Mouse (Mus musculus): ENCODE data around the gene Cox7a1. TPM values are rescaled to one million over a fixed set of nuclear protein-coding genes. Genes with fewer than 3 reads are reported as not detected.

Cox7a1 gene
- polyA plus RNA-seq (2015; fragmentation: Nextera tagmentation; extraction: Ambion mirVana): 32.9 and 43.0 TPM in 2 replicates

DNA sequence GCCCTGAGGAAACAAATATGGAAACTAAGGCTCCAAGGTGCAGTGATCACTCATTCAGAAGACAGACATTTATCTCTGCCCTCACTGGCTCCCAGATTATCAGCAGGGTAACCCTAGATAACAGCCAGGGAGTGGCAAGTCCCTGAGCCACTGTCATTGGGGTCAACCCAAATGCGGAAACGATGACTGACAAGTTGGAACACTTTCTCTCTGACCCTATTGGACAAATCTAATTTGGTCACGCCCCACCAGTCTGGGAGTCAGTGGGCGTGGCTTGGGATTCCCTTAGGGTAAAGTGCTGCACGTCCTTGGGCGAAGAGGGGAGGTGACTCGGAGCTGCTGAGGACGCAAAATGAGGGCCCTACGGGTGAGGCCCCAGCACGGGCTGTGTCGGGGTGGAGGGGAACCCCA is at the start of gene Cox7a1:
Cox7a1 (plus strand) TSS at position 266 of the 411 bp plus-strand sequence.
- no peak within 1 kb of the TSS for H3K27ac ChIP-seq
- WGBS: under 1% methylated on average over 11 of the region's 11 CpGs
- no peaks in the 10 kb centered on the region for H3K9me3 ChIP-seq (replicated peaks; ENCODE audit: low read length)
- peaks cover 33% of the 10 kb centered on the region for H3K36me3 ChIP-seq (ENCODE audit: insufficient read depth, low read length)
- peak; percentile 62 for ATAC-seq (replicated peaks; ENCODE audit: low FRiP score, low read depth)
- 0 out of 2 replicates have a peak within 1 kb of the TSS, but pooled peaks have one; percentile 32 for H3K9ac ChIP-seq (ENCODE audit: low read depth, low read length)
- H3K4me3 ChIP-seq (replicated peaks; ENCODE audit: low read depth, low read length): peak within 1 kb of the TSS; percentile 15; the same call in 1 of the 2 replicates
- DNase-seq (ENCODE audit: low spot score): peak; percentile 89
- H3K4me1 ChIP-seq (replicated peaks; ENCODE audit: insufficient read depth, low read length): no peaks in the 10 kb centered on the region
- H3K4me2 ChIP-seq (ENCODE audit: low read length): peak within 1 kb of the TSS; percentile 51
- no peaks in the 10 kb centered on the region for H3K27me3 ChIP-seq (ENCODE audit: insufficient read depth, low read length)
- no peak for TF ChIP-seq CTCF (IDR thresholded peaks at IDR 0.05; ENCODE audit: low read depth)

DNA sequence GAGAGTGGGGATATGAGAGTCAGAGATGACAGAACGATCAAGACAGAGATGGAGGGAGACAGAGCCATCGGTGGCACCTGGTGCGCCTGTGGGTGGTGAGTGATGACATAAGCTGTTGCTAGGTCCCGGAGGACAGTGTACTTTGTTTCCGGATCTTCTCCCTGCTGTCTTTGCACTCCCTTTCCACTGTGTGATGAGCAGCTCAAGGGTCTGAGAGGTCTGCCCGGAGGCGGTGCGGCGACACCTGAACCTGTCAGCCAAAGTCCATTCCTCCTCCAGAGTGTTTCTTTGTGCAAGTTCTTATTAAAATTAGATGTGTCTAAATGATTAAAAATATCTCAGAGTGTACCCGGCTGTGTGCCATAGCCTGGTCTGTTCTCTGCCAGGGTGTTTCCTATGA is 47.1 kb upstream of the Cox7a1 start:
- ATAC-seq (replicated peaks; ENCODE audit: low FRiP score, low read depth) (no peak), DNase-seq (ENCODE audit: low spot score) (no peak)
- Histone ChIP-seq H3K27ac (no peak overlapping the region), H3K9me3 (replicated peaks; ENCODE audit: low read length) (no peaks in the 10 kb centered on the region), H3K27me3 (ENCODE audit: insufficient read depth, low read length) (no peaks in the 10 kb centered on the region), H3K4me3 (replicated peaks; ENCODE audit: low read depth, low read length) (no peak overlapping the region), H3K36me3 (ENCODE audit: insufficient read depth, low read length) (peaks cover 14% of the 10 kb centered on the region), H3K4me2 (ENCODE audit: low read length) (no peak overlapping the region), H3K9ac (ENCODE audit: low read depth, low read length) (no peak overlapping the region), H3K4me1 (replicated peaks; ENCODE audit: insufficient read depth, low read length) (no peaks in the 10 kb centered on the region)
- WGBS: 88% methylated on average over 10 of the region's 10 CpGs
- TF ChIP-seq CTCF (IDR thresholded peaks at IDR 0.05; ENCODE audit: low read depth): no peak

DNA sequence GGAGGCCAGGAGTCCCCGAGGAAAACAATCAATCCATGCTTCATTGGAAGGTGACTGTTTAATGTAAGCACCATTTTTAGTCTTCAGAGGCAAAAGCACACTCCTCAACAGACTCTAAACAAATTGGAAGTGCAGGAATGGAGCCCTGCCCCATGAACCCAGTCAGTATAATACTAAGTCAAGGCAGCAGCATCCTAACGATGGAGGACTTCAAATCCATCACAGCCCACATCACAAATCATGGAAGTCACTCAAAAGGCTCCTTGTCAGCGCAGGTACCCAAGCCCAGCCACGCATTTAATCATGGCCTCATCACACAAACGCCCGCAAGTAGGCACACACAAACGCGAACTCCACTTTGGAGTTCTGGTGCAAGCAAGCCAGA is 40.8 kb upstream of the Cox7a1 start:
- H3K9ac ChIP-seq (ENCODE audit: low read depth, low read length): peak overlapping the region; percentile 55
- no peaks in the 10 kb centered on the region for H3K4me1 ChIP-seq (replicated peaks; ENCODE audit: insufficient read depth, low read length)
- DNase-seq (ENCODE audit: low spot score) (no peak), ATAC-seq (replicated peaks; ENCODE audit: low FRiP score, low read depth) (no peak)
- H3K9me3 ChIP-seq (replicated peaks; ENCODE audit: low read length): 0 out of 2 replicates have a peak, but pooled peaks cover 6% of the 10 kb centered on the region
- peak overlapping the region; percentile 51 for H3K4me3 ChIP-seq (replicated peaks; ENCODE audit: low read depth, low read length)
- H3K4me2 ChIP-seq (ENCODE audit: low read length): peak overlapping the region; percentile 67
- WGBS: 9% methylated on average over 8 of the region's 8 CpGs
- no peak overlapping the region for H3K27ac ChIP-seq
- H3K27me3 ChIP-seq (ENCODE audit: insufficient read depth, low read length): no peaks in the 10 kb centered on the region
- no peaks in the 10 kb centered on the region for H3K36me3 ChIP-seq (ENCODE audit: insufficient read depth, low read length)
- TF ChIP-seq CTCF (IDR thresholded peaks at IDR 0.05; ENCODE audit: low read depth): no peak

DNA sequence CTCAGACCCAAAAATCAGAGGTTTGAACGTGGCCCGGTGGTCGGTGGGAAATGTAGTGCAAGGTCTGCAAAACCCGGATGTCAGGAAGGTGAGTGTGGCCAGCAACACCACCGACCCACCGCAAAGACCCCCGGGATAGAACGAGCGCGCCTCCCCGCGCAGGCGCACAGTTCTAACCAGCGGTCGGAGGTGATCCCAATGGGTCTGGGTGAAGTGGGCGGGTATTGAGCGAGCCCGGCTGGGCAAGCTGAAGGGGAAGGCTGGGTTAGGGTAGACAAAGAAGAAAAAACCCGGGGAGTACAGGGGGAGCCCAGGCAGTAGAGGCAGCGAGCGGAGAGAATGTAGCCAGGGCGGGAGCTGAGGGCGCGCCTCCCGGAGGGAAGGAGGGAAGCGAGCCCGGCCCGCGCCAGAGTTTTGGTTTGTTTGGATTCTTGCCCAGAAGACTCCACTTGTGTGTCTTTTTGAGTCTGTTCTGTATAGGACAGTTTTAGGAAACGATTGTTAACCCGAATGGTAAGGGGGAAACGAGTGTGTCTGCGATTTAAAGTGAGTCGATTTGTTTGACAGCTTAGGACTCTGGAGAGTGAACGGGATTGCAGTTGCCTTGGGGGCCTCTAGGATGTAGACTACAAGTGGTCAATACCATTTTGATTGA is 40.3 kb upstream of the Cox7a1 start:
- no peak for TF ChIP-seq CTCF (IDR thresholded peaks at IDR 0.05; ENCODE audit: low read depth)
- Histone ChIP-seq H3K4me3 (replicated peaks; ENCODE audit: low read depth, low read length) (peak overlapping the region; percentile 51), H3K36me3 (ENCODE audit: insufficient read depth, low read length) (no peaks in the 10 kb centered on the region), H3K9ac (ENCODE audit: low read depth, low read length) (peak overlapping the region; percentile 55), H3K27ac (peak overlapping the region; percentile 62), H3K27me3 (ENCODE audit: insufficient read depth, low read length) (no peaks in the 10 kb centered on the region), H3K9me3 (replicated peaks; ENCODE audit: low read length) (0 out of 2 replicates have a peak, but pooled peaks cover 6% of the 10 kb centered on the region), H3K4me1 (replicated peaks; ENCODE audit: insufficient read depth, low read length) (no peaks in the 10 kb centered on the region), H3K4me2 (ENCODE audit: low read length) (peak overlapping the region; percentile 67)
- ATAC-seq (replicated peaks; ENCODE audit: low FRiP score, low read depth) (peak; percentile 91), DNase-seq (ENCODE audit: low spot score) (peak; percentile 95)
- 1% methylated on average over 35 of the region's 35 CpGs for WGBS

DNA sequence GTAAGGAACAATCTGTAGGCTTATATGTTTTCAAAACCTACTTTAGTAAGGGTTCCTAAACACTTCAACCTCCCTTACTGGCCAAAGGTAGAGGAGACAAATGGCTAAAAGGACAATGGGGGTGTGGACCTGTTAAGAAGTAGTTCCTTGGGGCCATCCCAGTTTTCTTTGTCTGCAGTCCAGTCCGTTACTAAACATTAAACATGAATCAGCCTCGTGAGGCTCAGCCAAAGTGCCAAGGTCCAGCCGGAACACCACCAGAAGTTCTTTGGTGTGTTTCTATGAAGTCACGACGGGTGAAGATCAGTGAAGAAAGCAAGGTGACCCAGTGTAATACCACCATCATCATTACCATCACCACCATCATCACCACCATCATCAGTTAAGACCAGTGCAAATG is 36.9 kb upstream of the Cox7a1 start:
- TF ChIP-seq CTCF (IDR thresholded peaks at IDR 0.05; ENCODE audit: low read depth): no peak
- Histone ChIP-seq H3K27me3 (ENCODE audit: insufficient read depth, low read length) (no peaks in the 10 kb centered on the region), H3K4me3 (replicated peaks; ENCODE audit: low read depth, low read length) (no peak overlapping the region), H3K4me1 (replicated peaks; ENCODE audit: insufficient read depth, low read length) (no peaks in the 10 kb centered on the region), H3K27ac (no peak overlapping the region), H3K9me3 (replicated peaks; ENCODE audit: low read length) (peaks cover 14% of the 10 kb centered on the region), H3K36me3 (ENCODE audit: insufficient read depth, low read length) (no peaks in the 10 kb centered on the region), H3K9ac (ENCODE audit: low read depth, low read length) (no peak overlapping the region), H3K4me2 (ENCODE audit: low read length) (no peak overlapping the region)
- 92% methylated on average over 5 of the region's 5 CpGs for WGBS
- no peak for DNase-seq (ENCODE audit: low spot score)
- no peak for ATAC-seq (replicated peaks; ENCODE audit: low FRiP score, low read depth)

DNA sequence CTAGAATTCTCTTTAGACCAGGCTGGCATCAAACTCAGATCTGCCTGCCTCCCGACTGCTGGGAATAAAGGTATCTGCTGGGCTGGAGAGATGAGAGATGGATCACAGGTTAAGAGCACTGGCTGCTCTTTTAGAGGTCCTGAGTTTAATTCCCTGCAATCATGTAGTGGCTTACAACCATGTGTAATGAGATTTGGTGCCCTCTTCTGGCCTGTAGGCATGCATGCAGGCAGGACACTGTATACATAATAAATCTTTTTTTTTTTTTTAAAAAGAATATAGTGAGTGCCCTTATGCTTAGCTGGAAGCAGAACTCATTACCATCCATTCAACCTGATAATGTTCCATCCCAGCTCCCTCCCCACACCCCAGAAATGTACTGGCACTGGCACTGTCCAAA is 29.9 kb upstream of the Cox7a1 start:
- Histone ChIP-seq H3K4me3 (replicated peaks; ENCODE audit: low read depth, low read length) (no peak overlapping the region), H3K4me1 (replicated peaks; ENCODE audit: insufficient read depth, low read length) (no peaks in the 10 kb centered on the region), H3K27ac (no peak overlapping the region), H3K9me3 (replicated peaks; ENCODE audit: low read length) (peaks cover 46% of the 10 kb centered on the region), H3K4me2 (ENCODE audit: low read length) (no peak overlapping the region), H3K36me3 (ENCODE audit: insufficient read depth, low read length) (peaks cover 32% of the 10 kb centered on the region), H3K9ac (ENCODE audit: low read depth, low read length) (no peak overlapping the region), H3K27me3 (ENCODE audit: insufficient read depth, low read length) (no peaks in the 10 kb centered on the region)
- ATAC-seq (replicated peaks; ENCODE audit: low FRiP score, low read depth) (no peak), DNase-seq (ENCODE audit: low spot score) (no peak)
- WGBS: 91% methylated on average over 1 of the region's 1 CpGs
- TF ChIP-seq CTCF (IDR thresholded peaks at IDR 0.05; ENCODE audit: low read depth): 0 out of 2 replicates have a peak, but pooled peaks have one; percentile 13

Measured in kidney, postnatal 0 days (tissue).